Mouse (Mus musculus) G1E (cell line): ENCODE results near the gene Rnf41.

Experiments
- CTCF ChIP-seq: IDR thresholded peaks from 2 replicates; pipeline ENCODE4 v1.5.1; 2012; ENCODE audit warnings: low read depth, low read length, inconsistent platforms, mixed read lengths
- GATA1 ChIP-seq: IDR thresholded peaks from 2 replicates; pipeline ENCODE4 v1.6.1; 2012; ENCODE audit warnings: borderline replicate concordance, low read length, inconsistent platforms, mixed read lengths
- GATA2 ChIP-seq: IDR thresholded peaks from 2 replicates; pipeline ENCODE4 v1.6.1; 2012; ENCODE audit warnings: low read depth, low read length, inconsistent platforms, borderline replicate concordance
- POLR2AphosphoS5 ChIP-seq: IDR thresholded peaks from 2 replicates; pipeline ENCODE4 v1.6.1; 2012; ENCODE audit warnings: low read depth, low read length, inconsistent platforms; ENCODE audit not compliant: insufficient replicate concordance
- TAL1 ChIP-seq: conservative IDR thresholded peaks from 2 replicates; pipeline ENCODE4 v1.6.1; 2012; ENCODE audit warnings: low read depth, low read length, inconsistent platforms, mixed read lengths

DNA sequence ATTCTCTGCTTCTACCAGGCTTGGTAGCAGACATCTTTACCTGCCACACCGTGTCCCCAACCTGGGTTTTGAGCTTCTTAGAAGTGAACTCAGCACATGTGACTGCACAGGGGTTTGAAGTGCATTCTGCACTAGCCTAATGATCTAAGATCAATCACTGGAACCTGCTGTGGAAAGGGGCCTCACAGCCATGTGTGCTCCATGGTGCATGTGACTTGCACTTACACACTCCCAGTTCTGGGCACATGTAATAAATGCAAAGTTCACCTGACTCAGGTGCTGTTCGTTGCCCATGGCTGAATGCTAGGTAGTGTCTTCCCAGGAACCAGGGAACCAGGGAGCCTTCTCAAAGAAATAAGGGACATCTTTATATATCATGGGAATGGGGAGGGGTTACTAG is 22.0 kb downstream of the Rnf41 start:
- TF ChIP-seq CTCF (no peak), GATA1 (no peak), TAL1 (no peak), GATA2 (no peak), POLR2AphosphoS5 (no peak)
